Mouse (Mus musculus): ENCODE measurements around the gene AI413582. TPM values are rescaled to one million over a fixed set of nuclear protein-coding genes. Genes with fewer than 3 reads are reported as not detected.

The AI413582 gene
- polyA plus RNA-seq (2012; rRNA removed): 42.4 and 44.2 TPM in 2 replicates

DNA sequence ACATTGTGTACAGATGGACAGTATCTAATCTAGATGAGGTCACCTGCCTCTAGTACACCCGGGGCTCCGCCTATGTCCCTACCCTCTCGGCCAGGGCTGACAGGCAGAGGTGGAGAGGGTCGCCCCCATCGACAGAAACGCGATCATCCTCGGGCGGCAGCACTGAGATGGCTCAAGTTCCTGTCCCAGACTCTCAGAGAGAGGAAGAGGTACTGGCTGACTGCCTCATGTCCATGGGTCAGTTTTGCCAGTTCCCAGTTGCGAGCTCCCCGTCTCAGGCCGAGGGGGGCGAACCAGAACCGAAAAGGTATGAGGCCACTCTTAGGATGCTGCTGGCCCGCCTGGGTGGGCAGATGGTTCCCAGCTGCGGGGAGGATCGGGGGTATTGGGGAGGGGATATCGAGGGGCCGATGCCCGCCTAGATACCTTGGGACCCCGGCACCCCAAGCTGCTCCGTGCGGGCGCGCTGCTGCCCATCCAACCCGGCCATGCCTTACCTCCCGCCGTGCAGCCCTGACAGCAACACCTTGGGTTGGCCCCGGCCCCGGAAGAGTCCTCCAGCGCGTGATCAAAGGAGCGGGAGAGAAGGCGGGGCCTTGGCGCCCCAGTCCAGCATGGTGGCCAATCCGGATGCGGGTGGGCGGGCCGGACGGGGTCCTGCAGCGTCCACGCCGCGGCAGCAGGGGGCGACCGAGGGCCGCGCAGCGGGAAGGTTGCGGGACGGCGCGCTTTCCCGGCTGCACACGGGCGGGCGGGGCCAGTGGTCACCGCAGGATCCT, at the start of gene AI413582:
AI413582 (minus strand) TSS at position 594 of the 779 bp plus-strand sequence.
- DNase-seq: peak; percentile 96
- WGBS: under 1% methylated on average over 54 of the region's 58 CpGs
- H3K4me3 ChIP-seq (replicated peaks; ENCODE audit: extremely low read depth, low read depth, low read length): peak within 1 kb of the TSS; percentile 74
- TF ChIP-seq POLR2A (IDR thresholded peaks at IDR 0.05; ENCODE audit: borderline replicate concordance, extremely low read depth, low read depth, low read length): no peak; the same call in 1 of the 2 replicates
- peak; percentile 50; the same call in 1 of the 2 replicates for TF ChIP-seq CTCF (IDR thresholded peaks at IDR 0.05; ENCODE audit: insufficient read depth, low read length)
- H3K4me1 ChIP-seq (ENCODE audit: control insufficient read depth, insufficient read depth, low read length): peaks cover 2% of the 10 kb centered on the region; the same call in 1 of the 2 replicates

GRCm38 (mm10) chr17:27613016-27613415, 47.5 kb upstream of the AI413582 start:
- H3K4me3 ChIP-seq (replicated peaks; ENCODE audit: extremely low read depth, low read depth, low read length): no peak overlapping the region
- no peak for TF ChIP-seq CTCF (IDR thresholded peaks at IDR 0.05; ENCODE audit: insufficient read depth, low read length)
- no peak for TF ChIP-seq POLR2A (IDR thresholded peaks at IDR 0.05; ENCODE audit: borderline replicate concordance, extremely low read depth, low read depth, low read length)
- no peak for DNase-seq
- WGBS: 83% methylated on average over 4 of the region's 4 CpGs
- no peaks in the 10 kb centered on the region for H3K4me1 ChIP-seq (ENCODE audit: control insufficient read depth, insufficient read depth, low read length)

GRCm38 (mm10) chr17:27611994-27612393, 46.4 kb upstream of the AI413582 start:
- WGBS: 61% methylated on average over 5 of the region's 5 CpGs
- H3K4me3 ChIP-seq (replicated peaks; ENCODE audit: extremely low read depth, low read depth, low read length): no peak overlapping the region
- H3K4me1 ChIP-seq (ENCODE audit: control insufficient read depth, insufficient read depth, low read length): no peaks in the 10 kb centered on the region
- TF ChIP-seq POLR2A (IDR thresholded peaks at IDR 0.05; ENCODE audit: borderline replicate concordance, extremely low read depth, low read depth, low read length) (no peak), CTCF (IDR thresholded peaks at IDR 0.05; ENCODE audit: insufficient read depth, low read length) (no peak)
- DNase-seq: no peak

GRCm38 (mm10) chr17:27611519-27611884, 45.9 kb upstream of the AI413582 start:
- H3K4me3 ChIP-seq (replicated peaks; ENCODE audit: extremely low read depth, low read depth, low read length): no peak overlapping the region
- 47% methylated on average over 3 of the region's 3 CpGs for WGBS
- H3K4me1 ChIP-seq (ENCODE audit: control insufficient read depth, insufficient read depth, low read length): no peaks in the 10 kb centered on the region
- DNase-seq: no peak
- TF ChIP-seq POLR2A (IDR thresholded peaks at IDR 0.05; ENCODE audit: borderline replicate concordance, extremely low read depth, low read depth, low read length) (no peak), CTCF (IDR thresholded peaks at IDR 0.05; ENCODE audit: insufficient read depth, low read length) (no peak)

DNA sequence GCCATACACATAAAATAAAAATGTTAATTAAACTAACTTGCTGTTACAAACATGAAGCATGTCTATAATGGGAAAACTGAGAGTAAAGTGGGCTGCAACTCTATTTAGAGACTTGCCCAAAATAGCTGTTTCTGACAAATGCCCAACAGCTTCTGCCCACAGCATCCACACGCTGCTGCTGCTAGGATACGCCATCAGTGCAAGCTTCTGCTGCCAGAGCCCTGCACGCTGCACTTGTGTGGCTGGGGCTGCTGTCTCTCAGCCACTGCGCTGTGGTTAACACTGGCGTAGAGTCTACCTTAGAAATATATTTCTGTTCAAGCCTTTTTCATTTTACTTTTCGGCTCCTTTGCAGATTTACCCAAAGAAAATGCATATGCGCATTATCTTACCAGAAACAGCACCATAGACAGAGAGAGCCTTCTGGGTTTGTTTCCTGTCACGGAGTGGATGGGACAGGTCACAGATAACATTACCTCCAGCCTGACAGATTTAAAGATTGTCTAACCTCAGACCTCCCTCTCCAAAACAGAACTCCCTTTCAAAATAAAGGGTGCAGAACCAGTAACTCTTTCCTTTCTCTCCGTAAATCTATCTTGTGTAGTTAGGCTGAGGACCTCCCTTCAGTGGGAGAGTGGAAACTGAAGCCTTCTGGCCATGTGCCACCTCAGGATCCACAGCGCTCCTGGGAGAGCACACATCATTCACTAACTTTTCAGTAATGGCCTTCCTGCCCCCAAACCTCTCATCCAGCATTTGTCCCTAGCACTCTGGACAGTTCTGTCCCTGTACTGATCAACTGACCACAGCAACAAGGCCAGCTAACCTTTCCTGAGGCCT, 45.3 kb upstream of the AI413582 start:
- WGBS: 71% methylated on average over 10 of the region's 10 CpGs
- no peak for TF ChIP-seq CTCF (IDR thresholded peaks at IDR 0.05; ENCODE audit: insufficient read depth, low read length)
- TF ChIP-seq POLR2A (IDR thresholded peaks at IDR 0.05; ENCODE audit: borderline replicate concordance, extremely low read depth, low read depth, low read length): no peak
- H3K4me1 ChIP-seq (ENCODE audit: control insufficient read depth, insufficient read depth, low read length): no peaks in the 10 kb centered on the region
- no peak overlapping the region for H3K4me3 ChIP-seq (replicated peaks; ENCODE audit: extremely low read depth, low read depth, low read length)
- no peak for DNase-seq

DNA sequence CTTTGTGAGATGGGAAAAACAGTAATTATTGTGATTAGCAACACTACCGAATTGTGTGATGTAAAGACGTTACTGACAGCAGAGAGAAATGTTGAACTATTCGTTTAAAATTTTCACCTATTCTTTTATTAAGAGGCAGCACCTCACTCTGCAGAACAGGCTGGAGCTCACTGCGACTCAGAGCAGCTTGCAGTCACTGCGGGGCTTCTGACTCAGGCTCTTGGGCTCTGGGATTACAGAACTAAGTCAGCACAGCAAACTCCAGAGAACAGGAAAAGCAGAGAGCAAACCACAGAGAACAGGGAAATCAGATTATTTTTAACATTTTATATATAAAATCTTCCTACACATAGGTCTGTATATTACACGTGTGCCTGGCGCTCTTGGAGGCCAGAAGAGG, 44.0 kb upstream of the AI413582 start:
- no peak for TF ChIP-seq POLR2A (IDR thresholded peaks at IDR 0.05; ENCODE audit: borderline replicate concordance, extremely low read depth, low read depth, low read length)
- no peak for TF ChIP-seq CTCF (IDR thresholded peaks at IDR 0.05; ENCODE audit: insufficient read depth, low read length)
- Histone ChIP-seq H3K4me1 (ENCODE audit: control insufficient read depth, insufficient read depth, low read length) (no peaks in the 10 kb centered on the region), H3K4me3 (replicated peaks; ENCODE audit: extremely low read depth, low read depth, low read length) (no peak overlapping the region)
- WGBS: 82% methylated on average over 7 of the region's 7 CpGs
- DNase-seq: no peak

DNA sequence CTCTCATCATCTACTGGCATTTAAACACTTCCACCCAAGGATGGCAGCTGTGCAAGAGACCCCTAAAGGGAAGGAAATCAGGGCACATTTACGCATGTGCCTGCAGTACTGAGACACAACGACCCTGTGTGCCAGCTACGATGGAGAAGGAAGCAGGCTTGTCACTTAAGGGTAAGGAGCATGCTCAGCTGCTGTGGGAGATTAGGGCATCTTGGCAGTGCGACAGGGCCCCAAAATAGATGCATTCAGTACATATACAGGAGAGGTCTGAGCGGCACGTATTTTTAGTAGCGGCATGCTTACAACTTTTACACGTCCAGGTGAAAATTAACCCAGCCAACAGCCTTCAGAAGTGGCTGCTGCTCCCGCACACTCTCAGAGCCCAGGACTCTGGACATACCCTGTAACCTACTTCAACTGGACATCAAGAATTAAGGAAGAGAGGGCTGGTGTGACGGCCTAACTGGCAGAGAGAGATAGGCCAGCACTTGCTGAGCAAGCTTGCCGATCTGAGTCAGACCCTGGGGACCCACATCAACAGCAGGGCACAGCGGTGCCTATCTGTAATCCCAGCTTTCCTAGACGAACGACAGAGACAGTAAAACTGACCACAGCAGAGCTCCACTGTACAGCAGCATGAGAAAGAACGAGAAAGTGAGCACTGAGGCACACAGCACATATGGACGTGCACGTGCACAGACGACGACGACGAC, 38.1 kb upstream of the AI413582 start:
- TF ChIP-seq POLR2A (IDR thresholded peaks at IDR 0.05; ENCODE audit: borderline replicate concordance, extremely low read depth, low read depth, low read length): no peak
- no peak for TF ChIP-seq CTCF (IDR thresholded peaks at IDR 0.05; ENCODE audit: insufficient read depth, low read length)
- 69% methylated on average over 21 of the region's 21 CpGs for WGBS
- no peaks in the 10 kb centered on the region; the same call in none of the 2 replicates for H3K4me1 ChIP-seq (ENCODE audit: control insufficient read depth, insufficient read depth, low read length)
- DNase-seq: no peak
- H3K4me3 ChIP-seq (replicated peaks; ENCODE audit: extremely low read depth, low read depth, low read length): no peak overlapping the region

DNA sequence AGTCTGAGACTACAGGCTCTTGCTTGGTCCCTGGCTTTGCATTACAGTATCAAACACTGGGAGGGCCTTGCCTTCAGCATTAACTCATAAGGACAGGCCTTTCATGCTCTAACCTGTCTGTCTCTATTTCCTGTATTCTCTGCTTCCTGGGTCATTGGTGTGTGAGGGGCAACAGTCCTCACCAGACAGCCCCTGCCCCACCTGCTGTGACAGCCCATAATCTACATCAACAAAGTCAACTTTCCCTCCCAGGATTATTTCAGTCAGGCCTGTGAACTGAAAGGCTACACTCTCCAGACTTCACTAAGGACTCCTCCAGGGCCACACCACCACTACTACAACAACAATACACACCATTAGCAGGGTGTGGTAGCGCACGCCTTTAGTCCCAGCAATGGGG, 37.5 kb upstream of the AI413582 start:
- TF ChIP-seq CTCF (IDR thresholded peaks at IDR 0.05; ENCODE audit: insufficient read depth, low read length): no peak
- TF ChIP-seq POLR2A (IDR thresholded peaks at IDR 0.05; ENCODE audit: borderline replicate concordance, extremely low read depth, low read depth, low read length): no peak
- 81% methylated on average over 2 of the region's 2 CpGs for WGBS
- no peak for DNase-seq
- no peak overlapping the region for H3K4me3 ChIP-seq (replicated peaks; ENCODE audit: extremely low read depth, low read depth, low read length)
- H3K4me1 ChIP-seq (ENCODE audit: control insufficient read depth, insufficient read depth, low read length): no peaks in the 10 kb centered on the region; the same call in none of the 2 replicates

GRCm38 (mm10) chr17:27600869-27601268, 35.3 kb upstream of the AI413582 start:
- no peak for TF ChIP-seq POLR2A (IDR thresholded peaks at IDR 0.05; ENCODE audit: borderline replicate concordance, extremely low read depth, low read depth, low read length)
- TF ChIP-seq CTCF (IDR thresholded peaks at IDR 0.05; ENCODE audit: insufficient read depth, low read length): no peak
- Histone ChIP-seq H3K4me1 (ENCODE audit: control insufficient read depth, insufficient read depth, low read length) (peaks cover 9% of the 10 kb centered on the region), H3K4me3 (replicated peaks; ENCODE audit: extremely low read depth, low read depth, low read length) (no peak overlapping the region)
- WGBS: 76% methylated on average over 5 of the region's 5 CpGs
- no peak for DNase-seq
